Mouse (Mus musculus) testis, adult 2 months (tissue): ENCODE results near the gene Gm20388.

ENCODE experiments used
- CTCF ChIP-seq: fragments of 200-500 bp; IDR thresholded peaks from 2 replicates; pipeline ENCODE4 v1.5.1; 2012; ENCODE audit warnings: low read depth, mild to moderate bottlenecking, inconsistent platforms, low read length, moderate library complexity; ENCODE audit not compliant: control insufficient read depth, insufficient read depth, insufficient replicate concordance
- POLR2A ChIP-seq: fragments of 200-500 bp; IDR thresholded peaks from 2 replicates; pipeline ENCODE4 v1.6.1; 2012; ENCODE audit warnings: low read depth, mild to moderate bottlenecking, inconsistent platforms, low read length, moderate library complexity; ENCODE audit not compliant: control insufficient read depth

- TF ChIP-seq CTCF (no peak), POLR2A (no peak)
These were observed 1009.9 kb downstream of the Gm20388 start for GRCm38 (mm10) chr8:120920527-120920926.
